12 mouse cellular contexts compared by ENCODE assay signal in the genomic region with DNA sequence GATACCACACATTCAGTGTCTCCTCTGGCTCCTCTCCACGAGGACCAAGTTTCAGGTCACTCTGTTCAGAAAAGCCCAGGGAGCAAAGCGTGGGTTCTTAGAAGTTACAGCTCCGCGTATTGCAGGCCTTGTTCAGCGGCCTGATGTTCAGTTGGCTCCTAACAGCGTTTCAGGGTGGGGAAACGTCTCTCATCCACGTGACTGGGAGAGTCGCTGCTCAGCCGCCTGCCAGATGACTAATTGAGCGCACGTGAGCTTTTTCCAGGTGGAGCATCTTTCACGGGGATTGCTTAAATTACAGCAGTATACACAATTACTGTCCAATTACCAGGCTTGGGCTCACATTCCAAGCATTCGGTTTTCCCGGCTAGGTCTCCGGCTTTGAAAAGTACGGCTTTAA.
DNase-seq lines count a peak whose midpoint lies in the region; ATAC-seq and TF ChIP-seq lines count a peak whose summit lies in the region.
"Had no signal": no experiment of that assay in that cellular context is flagged by ENCODE, and none has a peak within 500 bp of the region (broad histone marks: within the 10 kb centered on the region; RNA-seq: fewer than 3 reads in every experiment).

No protein-coding gene starts in this region.

- H3K4me2 ChIP-seq in hindbrain, postnatal 0 days (ENCODE audit: low read depth, low read length): no peak overlapping the region
- H3K4me2 ChIP-seq in hindbrain, embryonic 12.5 days (replicated peaks): no peak overlapping the region
- H3K4me2 ChIP-seq: midbrain, embryonic 12.5 days had no signal

- 56% methylated on average over 17 of the region's 17 CpGs for WGBS in hindbrain, postnatal 0 days
- 75% methylated on average over 17 of the region's 17 CpGs for WGBS in hindbrain, embryonic 12.5 days

- no peak overlapping the region for H3K9ac ChIP-seq in hindbrain, postnatal 0 days (replicated peaks; ENCODE audit: low read length)
- no peak overlapping the region for H3K9ac ChIP-seq in hindbrain, embryonic 12.5 days
- H3K9ac ChIP-seq: liver, embryonic 14.5 days; midbrain, embryonic 12.5 days had no signal

- no peaks in the 10 kb centered on the region for H3K36me3 ChIP-seq in hindbrain, postnatal 0 days (ENCODE audit: insufficient read depth, low read length)
- H3K36me3 ChIP-seq in hindbrain, embryonic 12.5 days: no peaks in the 10 kb centered on the region
- H3K36me3 ChIP-seq: midbrain, embryonic 12.5 days had no signal

- H3K9me3 ChIP-seq in hindbrain, postnatal 0 days (ENCODE audit: low read length): no peaks in the 10 kb centered on the region
- no peaks in the 10 kb centered on the region for H3K9me3 ChIP-seq in hindbrain, embryonic 12.5 days (replicated peaks)
- H3K9me3 ChIP-seq: midbrain, embryonic 12.5 days had no signal

- H3K4me1 ChIP-seq in hindbrain, postnatal 0 days (ENCODE audit: insufficient read depth, low read length): no peaks in the 10 kb centered on the region
- H3K4me1 ChIP-seq in hindbrain, embryonic 12.5 days: no peaks in the 10 kb centered on the region
- H3K4me1 ChIP-seq: midbrain, embryonic 12.5 days had no signal

- no peak overlapping the region for H3K4me3 ChIP-seq in hindbrain, postnatal 0 days (ENCODE audit: low read length)
- H3K4me3 ChIP-seq in hindbrain, embryonic 12.5 days: no peak overlapping the region
- H3K4me3 ChIP-seq: midbrain, embryonic 12.5 days had no signal

- peak; percentile 52 for DNase-seq in hindbrain, postnatal 0 days (ENCODE audit: low spot score)
- peak; percentile 41 for DNase-seq in urinary bladder, postnatal 14 days (ENCODE audit: low spot score)
- DNase-seq in urinary bladder, postnatal 4 days (ENCODE audit: low spot score in 2 of 2): no peak
- DNase-seq in layer of hippocampus, adult 18-20 months (ENCODE audit: low spot score in 2 of 2): peak; percentile 30 to 51
- DNase-seq in testis, postnatal 14 days (ENCODE audit: low spot score): peak; percentile 23
- DNase-seq in kidney, postnatal 25 days: no peak
- DNase-seq in cerebellum, adult 8-10 months: no peak
- DNase-seq: adrenal gland, postnatal 10 days had no signal

- H3K27ac ChIP-seq in hindbrain, postnatal 0 days: no peak overlapping the region
- no peak overlapping the region for H3K27ac ChIP-seq in hindbrain, embryonic 12.5 days
- H3K27ac ChIP-seq: liver, embryonic 14.5 days; midbrain, embryonic 12.5 days had no signal

- no peaks in the 10 kb centered on the region for H3K27me3 ChIP-seq in hindbrain, postnatal 0 days (ENCODE audit: insufficient read depth, low read length)
- no peaks in the 10 kb centered on the region; the same call in 1 of the 2 replicates for H3K27me3 ChIP-seq in hindbrain, embryonic 12.5 days
- H3K27me3 ChIP-seq: midbrain, embryonic 12.5 days had no signal

- TF ChIP-seq CTCF in hindbrain, postnatal 0 days (IDR thresholded peaks at IDR 0.05; ENCODE audit: low read depth): no peak

- no peak for ATAC-seq in hindbrain, postnatal 0 days
- no peak for ATAC-seq in hindbrain, embryonic 12.5 days (ENCODE audit: low FRiP score)
- ATAC-seq: inflammation-experienced regulatory T-cells, adult 6 months had no signal

Comparison
In these comparisons a context has a peak if more than half of its experiments do, and no peak if none do; other contexts are left out.
1. DNase-seq: peak in hindbrain, postnatal 0 days (single experiment), urinary bladder, postnatal 14 days (single experiment), layer of hippocampus, adult 18-20 months (2 of 2) and testis, postnatal 14 days (single experiment); none in urinary bladder, postnatal 4 days (0 of 2), kidney, postnatal 25 days (0 of 2) and cerebellum, adult 8-10 months (single experiment).